Mouse (Mus musculus): Measurements from ENCODE around the gene Psmd1.

Gene Psmd1

GRCm38 (mm10) chr1:86062523-86062922 is 1.7 kb upstream of the Psmd1 start:
- DNase-seq (ENCODE audit: low spot score): no peak

- DNase-seq (ENCODE audit: low spot score): no peak
Measured at GRCm38 (mm10) chr1:86076565-86076964, 12.4 kb downstream of the Psmd1 start.

DNA sequence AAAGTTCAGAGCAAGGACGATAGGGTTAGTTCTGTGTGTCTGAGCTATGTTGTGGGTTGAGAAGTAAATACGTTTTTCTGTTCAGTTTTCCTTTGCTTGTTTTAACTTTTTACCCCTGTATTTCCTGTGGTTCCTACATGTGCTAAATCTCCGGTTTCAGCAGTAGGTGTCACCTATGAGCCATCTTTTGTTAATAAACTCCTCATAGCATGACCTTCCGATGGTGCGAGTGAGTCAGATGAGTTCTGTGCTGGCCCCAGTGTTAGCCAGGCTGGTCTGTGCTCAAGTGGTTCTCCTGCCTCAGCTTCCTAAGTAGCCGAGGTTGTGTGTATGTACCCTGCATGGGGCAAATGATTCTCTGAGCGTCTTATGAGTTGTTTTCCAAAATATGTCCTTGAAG is 30.2 kb downstream of the Psmd1 start:
- no peak for DNase-seq (ENCODE audit: low spot score)

DNA sequence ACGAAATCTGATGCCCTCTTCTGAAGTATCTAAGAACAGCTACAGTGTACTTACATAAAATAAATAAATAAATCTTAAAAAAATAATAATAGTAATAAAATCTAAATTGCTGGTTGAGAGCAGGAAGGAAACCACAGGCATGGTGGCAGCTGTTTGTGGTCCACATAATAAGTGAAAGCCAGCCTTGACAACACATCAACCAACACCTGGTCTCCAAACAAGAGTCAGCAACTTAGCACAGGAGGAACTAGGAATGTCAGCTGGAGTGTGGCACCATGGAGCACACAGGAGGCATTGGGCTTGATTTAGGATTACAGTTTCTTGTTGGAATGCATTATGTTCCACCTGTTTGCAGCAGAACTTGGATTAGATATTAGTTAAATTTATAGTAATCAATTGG is 40.9 kb downstream of the Psmd1 start:
- no peak for DNase-seq (ENCODE audit: low spot score)

DNA sequence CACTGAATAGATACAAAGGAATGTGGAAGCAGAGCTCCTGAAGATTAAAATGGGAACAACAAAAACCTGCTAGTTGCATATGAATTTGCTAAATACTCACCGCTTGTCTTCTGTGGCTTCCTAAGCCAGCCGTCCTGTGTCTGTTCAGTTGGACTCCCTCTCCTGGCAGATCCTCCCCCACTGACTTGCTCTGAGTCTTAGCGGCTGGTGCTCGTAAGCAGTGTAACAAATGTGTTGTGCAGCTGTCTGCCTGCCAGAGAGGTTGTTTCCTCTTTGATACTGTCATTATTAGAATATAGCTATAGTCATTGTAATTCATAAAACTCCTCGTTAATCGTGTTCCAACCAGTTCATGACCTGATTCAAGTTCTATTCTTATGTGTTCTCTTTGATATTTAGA is 47.6 kb downstream of the Psmd1 start, which contains the start of gene Htr2b:
Gene Htr2b, minus strand, starts transcription at position 192 of the 400 bp plus-strand sequence.
- DNase-seq (ENCODE audit: low spot score): peak; percentile 13

GRCm38 (mm10) chr1:86114141-86114540 is 50.0 kb downstream of the Psmd1 start:
- DNase-seq (ENCODE audit: low spot score): no peak

DNA sequence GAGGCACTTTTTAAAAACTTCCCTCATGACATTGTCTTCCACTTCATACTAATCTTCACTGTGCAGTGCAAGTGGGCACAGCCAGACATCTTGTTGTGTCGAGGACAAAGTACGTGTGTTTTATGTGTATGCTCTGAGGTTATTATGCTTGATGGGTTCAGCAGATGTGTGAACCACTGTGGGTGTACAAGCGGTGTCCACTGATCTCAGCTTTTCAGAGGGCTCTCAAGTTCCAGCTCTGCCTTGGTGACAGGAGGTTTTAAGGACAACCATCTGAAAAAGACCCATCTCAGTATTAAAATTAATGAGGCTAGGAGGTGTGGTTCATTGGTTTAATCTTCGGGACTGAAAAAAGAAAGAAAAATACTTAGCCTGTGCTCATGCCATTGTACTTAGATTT is 55.4 kb downstream of the Psmd1 start:
- DNase-seq (ENCODE audit: low spot score): no peak

- no peak for DNase-seq (ENCODE audit: low spot score)
Measured at GRCm38 (mm10) chr1:86126036-86126435, 61.8 kb downstream of the Psmd1 start.

GRCm38 (mm10) chr1:86133337-86133736 is 69.2 kb downstream of the Psmd1 start, which contains the start of gene Gm21972:
Gene Gm21972, plus strand, starts transcription at chr1:86133637.
- DNase-seq (ENCODE audit: low spot score): no peak

GRCm38 (mm10) chr1:86135315-86135714 is 71.1 kb downstream of the Psmd1 start:
- no peak for DNase-seq (ENCODE audit: low spot score)

DNA sequence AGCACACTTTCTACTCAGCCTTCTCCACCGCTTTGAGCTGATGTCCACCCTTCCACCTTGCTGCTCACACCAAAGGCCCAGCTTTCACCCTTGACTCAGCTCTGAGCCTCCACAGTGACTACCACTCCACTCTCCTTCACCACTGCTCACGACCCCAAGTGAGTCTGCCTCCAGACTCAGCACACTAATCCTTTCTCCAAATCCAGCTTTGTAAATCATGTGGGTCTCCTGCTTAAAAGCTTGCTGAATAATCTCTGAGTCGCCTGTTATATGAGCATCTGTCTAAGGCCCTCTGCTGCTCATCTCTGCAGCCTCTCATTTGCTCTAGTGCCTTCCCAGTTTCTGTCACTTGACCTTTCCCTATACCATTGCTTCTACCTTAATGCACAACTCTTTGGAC is 76.9 kb downstream of the Psmd1 start:
- no peak for DNase-seq (ENCODE audit: low spot score)

DNA sequence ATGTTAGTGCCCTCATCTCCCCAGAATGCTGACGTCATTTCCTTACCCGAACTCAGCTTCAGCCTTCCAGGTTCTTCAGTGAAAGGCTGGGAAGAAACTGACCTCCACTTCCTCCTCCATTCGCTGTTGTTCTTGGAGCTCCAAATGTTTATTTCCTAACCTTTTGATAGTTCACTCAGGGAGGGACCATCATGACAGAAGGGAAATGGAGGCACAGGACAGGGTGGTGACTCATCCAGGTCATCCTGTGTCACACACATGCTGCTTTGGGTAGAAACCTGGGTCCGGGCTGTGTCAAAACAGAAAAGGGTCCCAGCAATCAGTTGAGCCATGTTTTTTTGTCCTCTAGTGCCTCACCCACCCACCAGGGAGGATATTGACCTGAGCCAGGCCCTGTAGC is 79.0 kb downstream of the Psmd1 start:
- no peak for DNase-seq (ENCODE audit: low spot score)

DNA sequence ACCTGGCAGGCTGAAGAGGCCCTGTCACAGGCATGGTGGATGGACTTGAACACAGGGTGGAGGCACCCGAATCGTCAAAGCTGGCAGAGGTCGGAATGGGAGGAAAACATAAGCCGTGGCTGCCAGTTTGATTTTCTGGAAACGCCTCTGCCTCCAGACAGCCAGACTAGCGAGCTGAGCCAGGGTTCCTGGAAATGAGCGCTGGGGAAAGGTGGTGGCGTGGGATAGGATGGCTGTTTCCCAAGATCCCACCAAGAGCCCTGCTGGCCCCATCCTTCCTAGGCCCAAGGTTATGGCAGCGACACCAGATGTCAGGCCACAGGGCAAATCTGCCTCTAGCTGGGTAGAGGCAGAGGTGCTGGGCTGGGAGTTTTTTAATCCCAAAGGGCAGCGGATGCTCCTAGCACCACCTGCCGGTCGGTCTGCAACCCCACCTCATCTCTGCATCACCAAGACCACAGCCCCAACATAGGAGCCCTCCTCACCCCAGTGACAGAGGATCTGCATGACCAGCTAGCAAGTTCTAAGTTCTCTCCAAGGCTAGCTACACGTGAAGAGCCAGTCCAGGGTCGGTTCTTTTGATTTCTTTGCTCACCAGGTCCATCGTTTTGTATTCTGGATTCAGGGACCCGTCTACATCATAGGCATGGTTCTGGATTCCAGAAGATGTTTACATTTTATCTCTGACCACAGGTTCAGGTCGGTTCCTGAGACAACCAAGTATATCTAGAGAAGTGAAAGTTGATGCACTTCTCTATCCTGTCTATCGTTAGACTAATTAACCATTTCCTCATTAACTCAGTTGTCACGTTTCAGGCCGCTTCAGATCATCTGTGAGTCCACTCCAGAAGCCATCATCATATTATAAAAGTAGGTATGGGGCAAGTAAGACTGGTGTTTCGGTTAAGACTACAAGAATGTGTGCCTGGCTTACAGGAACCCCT is 80.1 kb downstream of the Psmd1 start:
- no peak for DNase-seq (ENCODE audit: low spot score)

DNA sequence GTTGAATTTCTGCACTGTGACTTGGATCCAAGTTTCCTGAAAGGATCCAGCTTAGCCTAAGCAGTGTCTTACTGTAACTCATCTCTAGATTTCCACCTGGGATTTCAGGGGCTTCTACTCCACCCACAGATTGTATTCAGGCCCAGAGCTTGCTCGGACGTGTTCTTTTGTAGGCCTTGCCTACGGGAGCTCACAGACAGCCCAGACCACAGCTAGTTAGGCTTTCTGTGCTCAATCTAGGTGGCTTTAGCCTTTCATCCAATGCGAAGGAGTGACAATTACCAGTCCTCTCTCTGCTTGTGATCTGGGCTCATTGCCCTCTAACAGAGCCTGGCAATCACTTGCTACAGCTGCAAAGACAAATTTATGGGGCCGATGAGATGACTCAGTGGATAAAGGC is 82.1 kb downstream of the Psmd1 start:
- no peak for DNase-seq (ENCODE audit: low spot score)

DNA sequence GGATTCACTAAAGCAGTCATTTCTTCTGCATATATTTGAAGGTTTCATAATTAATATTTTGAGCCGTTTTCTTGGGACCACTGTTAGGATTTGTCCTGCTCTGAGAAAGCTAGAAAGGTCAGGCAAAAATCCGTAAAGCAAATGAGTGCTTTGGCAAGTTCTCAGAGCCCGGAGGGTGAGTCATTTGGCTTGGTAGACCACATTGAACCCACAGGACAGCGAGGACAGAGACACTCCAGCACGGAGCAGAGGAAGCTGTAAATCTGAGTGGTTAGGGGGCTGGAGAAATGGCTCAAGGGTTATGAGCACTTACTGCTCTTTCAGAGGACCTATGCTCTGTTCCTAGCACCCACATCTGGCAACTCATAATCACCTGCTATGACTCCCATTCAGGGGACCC is 83.4 kb downstream of the Psmd1 start:
- no peak for DNase-seq (ENCODE audit: low spot score)

DNA sequence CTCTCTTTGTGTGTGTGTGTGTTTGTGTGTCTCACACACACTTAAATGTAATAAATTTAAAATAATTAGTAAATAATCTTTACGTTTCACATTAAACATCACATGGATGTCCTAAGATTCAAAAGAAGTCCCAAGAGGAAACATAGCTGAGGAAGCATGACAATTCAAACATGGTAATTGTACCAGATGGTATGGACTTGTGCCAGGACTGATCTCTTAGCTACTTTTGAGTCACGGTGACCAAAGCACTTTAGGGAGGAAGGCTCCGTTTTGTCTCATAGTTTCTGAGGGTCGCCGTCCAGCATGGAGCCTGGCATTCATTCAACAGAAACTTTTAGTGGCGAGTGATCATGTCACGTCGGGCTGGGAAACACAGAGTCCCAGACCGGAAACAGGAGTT is 84.0 kb downstream of the Psmd1 start:
- no peak for DNase-seq (ENCODE audit: low spot score)

- DNase-seq (ENCODE audit: low spot score): no peak
Measured at GRCm38 (mm10) chr1:86150929-86151328, 86.7 kb downstream of the Psmd1 start.

- no peak for DNase-seq (ENCODE audit: low spot score)
Measured at GRCm38 (mm10) chr1:86151376-86151775, 87.2 kb downstream of the Psmd1 start.

DNA sequence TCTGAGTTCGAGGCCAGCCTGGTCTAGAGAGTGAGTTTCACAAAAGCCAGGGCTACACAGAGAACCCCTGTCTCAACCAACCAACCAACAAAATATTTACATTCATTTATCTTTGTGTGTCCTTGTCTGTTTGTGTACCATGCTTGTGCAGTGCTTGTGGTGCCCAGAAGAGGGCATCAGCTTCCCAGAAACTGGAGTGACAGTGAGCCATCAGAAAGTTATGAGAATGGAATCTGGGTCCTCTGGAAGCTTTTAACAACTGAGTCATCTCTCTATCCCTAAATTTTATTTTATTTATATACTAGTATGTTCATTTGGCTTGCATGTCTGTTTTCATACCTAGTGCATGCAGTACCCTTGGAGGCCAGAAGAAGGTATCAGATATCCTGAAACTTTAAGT is 88.4 kb downstream of the Psmd1 start:
- DNase-seq (ENCODE audit: low spot score): no peak

DNA sequence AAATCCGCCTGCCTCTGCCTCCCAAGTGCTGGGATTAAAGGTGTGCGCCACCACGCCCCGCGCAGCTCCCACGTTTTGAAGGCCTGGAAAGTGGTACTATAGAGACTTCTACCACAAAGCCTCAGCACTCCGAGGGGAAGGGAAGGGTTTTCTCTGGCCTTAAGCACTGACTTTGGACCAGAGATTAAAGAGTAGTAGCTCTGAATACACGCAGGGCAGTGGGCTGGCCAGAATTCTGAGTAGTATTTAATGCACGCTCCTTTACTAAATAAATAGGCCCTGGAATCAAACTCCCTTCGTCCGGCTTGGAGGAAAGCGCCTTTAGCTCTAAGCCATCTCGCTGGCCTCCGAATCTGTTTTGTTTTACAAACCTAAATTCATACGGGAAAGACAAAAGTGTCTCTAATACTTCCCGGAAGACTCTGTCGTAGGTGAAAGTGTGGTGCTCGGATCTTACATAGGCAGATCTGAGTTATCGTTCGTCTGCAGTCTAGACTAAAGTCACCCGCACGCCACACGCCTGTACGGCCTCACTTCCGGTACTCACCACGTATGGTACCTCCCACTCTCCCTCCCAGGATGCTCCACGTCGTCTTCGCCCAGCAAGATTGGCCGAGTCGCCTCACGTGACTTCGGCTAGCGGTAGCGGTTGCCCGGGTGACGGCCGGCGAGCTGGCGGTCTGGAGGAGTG is 90.1 kb downstream of the Psmd1 start, which contains the start of gene Armc9:
Gene Armc9, plus strand, starts transcription at position 648 of the 691 bp plus-strand sequence.
- peak; percentile 93 for DNase-seq (ENCODE audit: low spot score)

GRCm38 (mm10) chr1:86154824-86155164 is 90.6 kb downstream of the Psmd1 start:
- DNase-seq (ENCODE audit: low spot score): no peak

DNA sequence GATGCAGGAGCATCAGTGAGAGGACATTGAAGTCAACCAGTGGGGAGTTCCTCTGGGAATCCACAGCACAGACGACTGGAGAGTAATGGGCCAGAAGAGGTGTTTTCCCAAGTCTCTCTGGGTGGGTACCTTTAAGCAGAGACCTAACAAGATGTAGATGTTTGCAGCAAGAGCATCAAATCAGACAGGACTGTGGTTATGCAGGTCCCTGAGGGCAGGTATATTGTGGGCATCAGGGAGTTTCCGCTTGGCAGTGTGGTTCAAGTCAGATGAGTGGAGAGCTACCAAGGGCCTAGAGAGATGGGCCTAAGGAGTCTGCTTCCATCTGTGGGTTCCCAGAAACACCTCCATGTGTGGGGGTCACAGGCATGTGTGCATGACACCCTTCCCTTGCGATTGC is 91.9 kb downstream of the Psmd1 start:
- DNase-seq (ENCODE audit: low spot score): no peak

DNA sequence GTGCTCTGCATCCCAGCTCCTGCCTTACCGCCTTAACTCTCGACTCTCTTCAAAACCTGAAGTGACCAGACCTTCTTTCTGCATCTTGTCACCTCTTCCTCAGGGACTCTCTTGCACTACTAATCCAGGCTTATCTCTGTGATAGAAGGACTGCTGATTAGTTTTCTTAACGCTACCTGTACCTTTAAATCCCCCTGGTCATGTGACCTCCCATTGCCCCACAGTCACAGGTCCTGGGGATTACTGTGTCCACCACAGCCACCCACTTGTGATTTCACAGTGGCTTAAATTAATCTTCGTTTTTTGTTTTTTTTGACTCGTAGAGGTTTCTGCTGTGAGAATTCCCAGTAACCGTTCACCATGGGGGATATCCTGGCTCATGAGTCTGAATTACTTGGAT is 92.4 kb downstream of the Psmd1 start:
- DNase-seq (ENCODE audit: low spot score): no peak

Measured in left cerebral cortex, adult 11 months (tissue).